Mouse (Mus musculus) liver, adult (tissue): ENCODE data around the gene Ireb2.

ENCODE experiments used
- GATA4 ChIP-seq: IDR thresholded peaks from 2 replicates; pipeline ENCODE4 v1.6.1; 2014; ENCODE audit warnings: mild to moderate bottlenecking, low read length; ENCODE audit not compliant: insufficient replicate concordance

Ireb2 gene

DNA sequence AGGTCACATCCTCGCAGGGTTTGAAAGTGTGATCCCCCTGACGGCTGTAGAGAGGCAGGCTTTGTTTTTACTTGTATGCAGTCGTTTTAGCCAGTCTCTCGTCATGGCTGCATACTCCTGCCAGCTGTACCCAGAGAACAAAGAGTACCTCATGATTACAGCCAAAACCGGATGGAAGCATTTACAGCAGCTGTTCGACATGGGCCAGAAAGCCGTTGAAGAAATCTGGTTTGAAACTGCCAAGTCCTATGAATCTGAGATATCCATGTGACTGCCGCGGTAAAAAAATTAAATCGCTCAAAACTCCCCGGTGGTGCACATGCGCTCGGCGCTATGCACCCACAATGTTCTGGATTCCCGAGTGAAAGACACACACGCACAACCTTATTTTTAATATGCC, 82.7 kb downstream of the Ireb2 start:
- no peak for TF ChIP-seq GATA4

DNA sequence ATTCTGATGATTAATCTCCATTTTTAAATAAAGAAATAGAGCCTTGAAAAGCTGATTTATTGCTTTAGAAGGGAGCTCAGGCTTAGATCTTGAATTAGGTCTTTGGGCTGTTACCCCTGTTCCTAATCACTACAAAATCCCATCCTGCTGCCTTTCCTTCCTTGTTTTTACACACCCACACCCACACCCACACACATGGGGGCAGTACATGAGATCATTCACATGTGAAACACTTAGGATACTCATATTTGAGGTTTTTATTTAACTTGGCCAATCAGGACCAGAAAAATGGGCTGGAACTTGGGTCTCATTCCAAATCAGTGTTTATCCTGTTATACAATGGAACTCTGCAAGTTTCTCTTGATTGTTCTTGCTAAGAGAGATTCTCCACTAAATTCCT, 85.9 kb downstream of the Ireb2 start:
- no peak for TF ChIP-seq GATA4

DNA sequence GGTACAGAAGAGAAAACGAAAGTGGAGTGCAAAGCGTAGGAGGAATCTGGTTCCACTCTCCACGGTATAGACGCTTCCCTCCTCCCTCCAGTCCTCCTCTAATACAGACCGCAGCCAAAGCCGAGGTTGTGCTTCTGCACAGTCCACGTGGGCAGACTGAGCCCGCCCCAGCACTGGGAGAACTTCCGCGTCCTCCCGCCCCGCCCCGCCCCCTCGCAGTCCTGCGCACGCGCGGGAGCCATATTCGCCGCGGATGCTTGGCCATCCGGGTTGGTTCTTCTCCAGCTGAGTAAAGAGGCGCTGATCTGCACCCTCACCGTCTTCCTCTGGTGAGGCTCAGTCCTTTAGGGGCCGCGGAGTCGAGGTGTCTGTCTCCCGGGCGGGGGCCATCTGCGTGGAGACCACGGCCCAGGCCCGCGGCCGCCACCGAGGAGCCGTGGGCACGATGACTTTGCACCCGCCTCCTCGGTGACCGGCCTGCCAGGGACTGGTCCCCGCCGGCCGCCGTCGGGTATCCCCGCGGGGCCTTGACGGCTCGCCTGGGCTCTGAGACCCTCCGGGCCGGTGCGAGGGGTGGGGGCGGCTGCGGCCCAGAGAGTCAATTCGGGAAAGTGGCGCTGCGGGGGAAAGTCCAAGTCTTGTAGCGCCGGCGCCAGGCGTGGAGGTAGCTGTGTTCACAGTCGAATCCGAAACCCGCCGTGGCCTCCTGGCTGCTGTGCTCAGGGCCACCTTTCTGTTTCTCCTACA, 87.2 kb downstream of the Ireb2 start, which contains the start of the genes Psma4 and AY074887:
Psma4 (plus strand) TSS at position 216 of the 747 bp plus-strand sequence.
AY074887 (minus strand) TSS at position 424 of the 747 bp plus-strand sequence.
- no peak for TF ChIP-seq GATA4

DNA sequence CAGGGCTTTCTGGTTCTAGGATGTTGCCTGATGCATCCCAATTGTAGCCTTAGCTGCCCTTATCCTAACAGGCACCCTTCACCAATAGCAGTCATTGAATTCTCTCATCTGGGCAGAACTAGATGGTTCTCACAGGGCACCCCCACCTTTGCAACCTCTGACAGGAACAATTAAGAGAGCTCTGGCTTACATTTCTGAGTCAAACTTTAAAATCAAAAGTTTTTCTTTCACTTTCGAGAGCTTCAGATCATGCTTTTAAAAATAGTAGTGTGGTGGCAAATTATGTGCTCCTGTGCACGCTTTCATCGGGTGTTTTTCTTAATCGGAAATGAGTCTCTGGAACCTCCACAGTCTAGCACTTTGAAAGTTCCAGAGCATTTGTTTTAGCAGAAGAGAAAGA, 97.5 kb downstream of the Ireb2 start:
- TF ChIP-seq GATA4: no peak
